Mouse (Mus musculus): ENCODE results near the gene Cers2. TPM values are rescaled to one million over a fixed set of nuclear protein-coding genes. Genes with fewer than 3 reads are reported as not detected.

Gene Cers2
- polyA plus RNA-seq, 1 experiment from 2014 or later = 97.1 TPM

DNA sequence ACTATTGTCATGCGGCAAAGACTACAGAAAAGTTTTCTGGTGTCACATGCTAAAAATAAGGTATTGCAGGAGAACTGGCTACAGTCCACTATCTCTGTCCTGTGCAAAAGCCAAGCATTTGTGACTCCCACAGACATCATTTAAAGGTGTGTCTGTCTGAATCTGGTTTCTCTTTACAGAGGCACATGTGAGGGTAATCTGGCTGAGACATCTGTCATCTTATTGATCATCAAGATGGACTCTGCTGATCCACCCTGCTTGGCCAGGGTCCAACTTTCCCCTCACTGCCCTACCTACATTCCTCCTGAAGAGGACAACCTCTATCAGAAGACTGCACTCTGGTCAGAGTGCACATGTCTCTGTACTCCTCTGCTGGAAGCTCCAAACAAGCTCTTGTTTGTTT lies 37.4 kb upstream of the Cers2 start:
- no peak overlapping the region for H3K9ac ChIP-seq (ENCODE audit: low read length)
- WGBS = 84% methylated on average over 1 of the region's 1 CpGs

DNA sequence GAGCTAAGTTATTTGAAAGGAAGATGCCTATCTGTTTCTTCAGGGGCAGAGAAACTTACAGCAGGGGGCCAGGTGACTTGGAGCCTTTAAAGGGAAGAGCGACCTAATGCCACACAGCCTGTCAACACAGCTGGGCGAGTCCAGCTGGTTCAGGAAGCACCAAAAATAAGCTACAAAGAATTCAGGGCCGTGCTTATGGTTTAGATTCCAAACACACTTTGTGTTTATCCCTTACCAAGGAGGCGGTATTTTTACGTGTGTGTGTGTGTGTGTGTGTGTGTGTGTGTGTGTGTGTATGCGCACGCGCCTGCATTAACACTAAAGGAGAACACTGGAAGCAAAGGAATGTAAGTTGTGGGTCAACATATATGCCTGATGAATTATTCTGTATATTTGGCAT lies 33.8 kb upstream of the Cers2 start:
- ATAC-seq (ENCODE audit: low FRiP score) (no peak), DNase-seq (ENCODE audit: low spot score, missing footprints) (peak; percentile 89)
- no peaks in the 10 kb centered on the region for H3K27me3 ChIP-seq (ENCODE audit: control insufficient read depth, insufficient read depth, low read length)
- peak overlapping the region; percentile 78 for H3K4me2 ChIP-seq
- H3K4me3 ChIP-seq (ENCODE audit: low read depth, low read length) = peak overlapping the region; percentile 64
- peak overlapping the region; percentile 87 for H3K9ac ChIP-seq (ENCODE audit: low read length)
- H3K9me3 ChIP-seq (ENCODE audit: control insufficient read depth, low read length) = no peaks in the 10 kb centered on the region
- peaks cover 9% of the 10 kb centered on the region for H3K4me1 ChIP-seq (ENCODE audit: control insufficient read depth, insufficient read depth, low read length)
- H3K27ac ChIP-seq (ENCODE audit: low read depth, low read length) = no peak overlapping the region
- 34% methylated on average over 8 of the region's 8 CpGs for WGBS
- H3K36me3 ChIP-seq (ENCODE audit: control insufficient read depth, insufficient read depth, low read length) = no peaks in the 10 kb centered on the region

More for the DNA sequence above, 37.4 kb upstream of the Cers2 start:
- Histone ChIP-seq H3K27me3 (ENCODE audit: control insufficient read depth, insufficient read depth, low read length) (no peaks in the 10 kb centered on the region), H3K36me3 (ENCODE audit: control insufficient read depth, insufficient read depth, low read length) (no peaks in the 10 kb centered on the region), H3K27ac (ENCODE audit: low read depth, low read length) (no peak overlapping the region), H3K4me3 (ENCODE audit: low read depth, low read length) (no peak overlapping the region), H3K9me3 (ENCODE audit: control insufficient read depth, low read length) (no peaks in the 10 kb centered on the region), H3K4me1 (ENCODE audit: control insufficient read depth, insufficient read depth, low read length) (no peaks in the 10 kb centered on the region), H3K4me2 (no peak overlapping the region)
- no peak for DNase-seq (ENCODE audit: low spot score, missing footprints)
- ATAC-seq (ENCODE audit: low FRiP score) = no peak

DNA sequence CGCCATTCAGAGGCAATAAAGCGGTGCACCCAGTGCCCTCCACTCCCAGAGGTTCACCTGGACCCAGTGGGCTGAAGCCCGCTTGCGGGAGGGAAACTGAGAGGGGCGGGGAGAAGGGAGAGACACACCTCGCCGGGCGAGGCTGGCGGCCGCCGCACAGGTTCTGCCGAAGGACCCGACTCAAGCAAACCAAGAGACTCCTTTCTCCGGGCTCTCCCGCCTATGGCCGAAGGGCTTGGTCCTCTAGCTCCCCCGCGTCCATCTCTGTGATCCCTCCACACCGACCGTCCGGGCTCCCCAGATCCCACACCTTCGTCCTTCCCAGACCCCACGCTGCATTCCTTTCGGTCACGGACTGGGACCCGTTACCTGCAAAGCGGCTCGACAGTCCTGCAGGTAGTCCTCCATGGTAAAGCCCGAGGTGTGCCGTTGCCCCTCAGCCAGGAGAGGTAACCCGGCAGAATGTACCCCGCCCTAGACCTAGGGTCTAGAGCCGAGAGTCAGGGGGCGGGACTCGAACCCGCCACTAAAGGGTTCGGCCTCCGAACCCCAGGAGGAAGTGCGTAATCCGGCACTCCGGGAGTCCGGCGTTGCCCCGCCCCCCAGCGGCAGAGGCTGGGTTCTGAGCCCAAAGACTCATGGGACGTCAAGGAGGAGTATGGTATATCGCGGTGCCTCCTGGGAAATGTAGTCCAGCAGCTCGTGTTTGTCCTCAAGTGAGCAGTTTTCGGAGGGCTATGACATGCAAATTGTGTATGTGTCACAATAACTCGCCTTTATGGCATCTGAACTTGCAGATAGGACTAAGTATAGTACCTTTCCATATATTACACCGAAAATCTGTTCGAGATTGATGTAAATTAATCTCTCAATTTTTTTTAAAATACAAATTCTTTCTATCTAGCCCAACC lies 33.1 kb upstream of the Cers2 start, which contains the start of the genes Mindy1 and Prune1:
Gene Mindy1 (plus strand): TSS at position 130 of the 911 bp plus-strand sequence.
Gene Prune1 (minus strand): TSS at position 861 of the 911 bp plus-strand sequence.
- DNase-seq (ENCODE audit: low spot score, missing footprints) (peak; percentile 99), ATAC-seq (ENCODE audit: low FRiP score) (peak; percentile 90)
- Histone ChIP-seq H3K4me3 (ENCODE audit: low read depth, low read length) (peak within 1 kb of the TSS; percentile 64), H3K36me3 (ENCODE audit: control insufficient read depth, insufficient read depth, low read length) (no peaks in the 10 kb centered on the region), H3K27ac (ENCODE audit: low read depth, low read length) (peak within 1 kb of the TSS; percentile 93), H3K4me1 (ENCODE audit: control insufficient read depth, insufficient read depth, low read length) (peaks cover 9% of the 10 kb centered on the region), H3K27me3 (ENCODE audit: control insufficient read depth, insufficient read depth, low read length) (no peaks in the 10 kb centered on the region), H3K4me2 (peak within 1 kb of the TSS; percentile 78), H3K9ac (ENCODE audit: low read length) (peak within 1 kb of the TSS; percentile 92), H3K9me3 (ENCODE audit: control insufficient read depth, low read length) (no peaks in the 10 kb centered on the region)
- 1% methylated on average over 53 of the region's 53 CpGs for WGBS

GRCm38 (mm10) chr3:95282381-95282864 lies 32.2 kb upstream of the Cers2 start:
- Histone ChIP-seq H3K9me3 (ENCODE audit: control insufficient read depth, low read length) (no peaks in the 10 kb centered on the region), H3K36me3 (ENCODE audit: control insufficient read depth, insufficient read depth, low read length) (no peaks in the 10 kb centered on the region), H3K4me3 (ENCODE audit: low read depth, low read length) (peak overlapping the region; percentile 61), H3K27ac (ENCODE audit: low read depth, low read length) (peak overlapping the region; percentile 93), H3K4me1 (ENCODE audit: control insufficient read depth, insufficient read depth, low read length) (peaks cover 9% of the 10 kb centered on the region), H3K9ac (ENCODE audit: low read length) (peak overlapping the region; percentile 92), H3K27me3 (ENCODE audit: control insufficient read depth, insufficient read depth, low read length) (no peaks in the 10 kb centered on the region), H3K4me2 (peak overlapping the region; percentile 78)
- DNase-seq (ENCODE audit: low spot score, missing footprints) (no peak), ATAC-seq (ENCODE audit: low FRiP score) (no peak)
- WGBS = under 1% methylated on average over 11 of the region's 11 CpGs

DNA sequence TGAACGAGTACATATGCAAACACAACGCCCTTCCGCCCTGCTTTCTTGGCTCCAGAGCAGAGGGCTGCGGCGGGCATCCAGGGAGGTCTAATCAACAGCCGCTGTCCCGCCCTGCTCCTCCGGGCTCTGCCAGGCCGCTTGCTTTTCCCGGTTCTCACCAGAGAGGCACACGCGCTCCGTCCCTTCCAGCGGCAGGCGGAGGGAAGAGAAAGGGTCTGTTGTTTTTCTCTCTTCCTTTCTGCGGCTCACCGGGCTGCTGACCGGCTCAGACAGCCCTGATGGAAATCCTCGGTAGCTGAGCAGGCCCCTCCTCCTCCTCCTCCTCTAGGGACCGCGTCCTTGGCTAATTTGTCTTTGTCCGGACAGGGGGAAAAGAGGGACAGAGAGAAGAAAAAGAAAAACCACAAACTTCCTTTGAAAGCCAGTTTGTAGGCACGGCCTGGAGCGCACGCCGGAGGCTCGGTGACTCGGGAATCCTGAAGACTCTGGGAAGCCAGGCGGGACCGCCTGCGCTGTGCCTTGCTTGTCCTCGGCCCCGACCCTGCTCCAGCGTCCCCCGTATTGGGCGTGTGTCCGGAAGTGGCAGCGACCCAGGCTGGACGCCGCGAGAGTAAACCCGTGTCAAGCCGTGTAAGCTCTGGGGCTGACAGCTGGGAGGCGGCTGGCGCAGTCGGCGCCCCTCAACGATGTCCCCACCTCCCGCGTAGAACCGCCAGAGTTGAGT lies 31.6 kb upstream of the Cers2 start:
- Histone ChIP-seq H3K36me3 (ENCODE audit: control insufficient read depth, insufficient read depth, low read length) (no peaks in the 10 kb centered on the region), H3K9me3 (ENCODE audit: control insufficient read depth, low read length) (no peaks in the 10 kb centered on the region), H3K4me2 (peak overlapping the region; percentile 78), H3K27ac (ENCODE audit: low read depth, low read length) (peak overlapping the region; percentile 93), H3K4me1 (ENCODE audit: control insufficient read depth, insufficient read depth, low read length) (peaks cover 9% of the 10 kb centered on the region), H3K27me3 (ENCODE audit: control insufficient read depth, insufficient read depth, low read length) (no peaks in the 10 kb centered on the region), H3K9ac (ENCODE audit: low read length) (peak overlapping the region; percentile 92), H3K4me3 (ENCODE audit: low read depth, low read length) (peak overlapping the region; percentile 61)
- ATAC-seq (ENCODE audit: low FRiP score) (peak; percentile 74), DNase-seq (ENCODE audit: low spot score, missing footprints) (peak; percentile 97)
- WGBS = under 1% methylated on average over 49 of the region's 51 CpGs

DNA sequence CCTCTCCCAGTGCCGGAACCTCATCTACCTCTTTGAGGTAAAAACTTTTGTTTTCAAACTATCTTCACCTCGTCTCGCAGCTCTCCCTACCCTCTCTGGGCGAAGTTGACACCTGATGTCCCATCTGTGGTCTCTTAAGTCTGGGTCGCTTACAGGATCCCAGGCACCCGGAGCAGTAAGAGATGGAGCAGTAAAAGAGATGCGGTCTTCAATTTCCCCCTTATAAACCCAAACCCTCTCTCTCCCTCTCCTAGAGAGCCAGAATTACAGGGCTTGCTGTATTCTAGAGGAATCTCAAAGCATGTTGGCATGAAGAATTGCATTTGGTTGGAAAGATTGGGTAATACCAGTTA lies 31.0 kb upstream of the Cers2 start:
- peak overlapping the region; percentile 92 for H3K9ac ChIP-seq (ENCODE audit: low read length)
- peak overlapping the region; percentile 93 for H3K27ac ChIP-seq (ENCODE audit: low read depth, low read length)
- no peaks in the 10 kb centered on the region for H3K27me3 ChIP-seq (ENCODE audit: control insufficient read depth, insufficient read depth, low read length)
- WGBS = 2% methylated on average over 7 of the region's 7 CpGs
- H3K4me2 ChIP-seq = peak overlapping the region; percentile 78
- no peaks in the 10 kb centered on the region for H3K36me3 ChIP-seq (ENCODE audit: control insufficient read depth, insufficient read depth, low read length)
- ATAC-seq (ENCODE audit: low FRiP score) (no peak), DNase-seq (ENCODE audit: low spot score, missing footprints) (no peak)
- H3K4me3 ChIP-seq (ENCODE audit: low read depth, low read length) = peak overlapping the region; percentile 61
- no peaks in the 10 kb centered on the region for H3K9me3 ChIP-seq (ENCODE audit: control insufficient read depth, low read length)
- H3K4me1 ChIP-seq (ENCODE audit: control insufficient read depth, insufficient read depth, low read length) = peaks cover 9% of the 10 kb centered on the region

DNA sequence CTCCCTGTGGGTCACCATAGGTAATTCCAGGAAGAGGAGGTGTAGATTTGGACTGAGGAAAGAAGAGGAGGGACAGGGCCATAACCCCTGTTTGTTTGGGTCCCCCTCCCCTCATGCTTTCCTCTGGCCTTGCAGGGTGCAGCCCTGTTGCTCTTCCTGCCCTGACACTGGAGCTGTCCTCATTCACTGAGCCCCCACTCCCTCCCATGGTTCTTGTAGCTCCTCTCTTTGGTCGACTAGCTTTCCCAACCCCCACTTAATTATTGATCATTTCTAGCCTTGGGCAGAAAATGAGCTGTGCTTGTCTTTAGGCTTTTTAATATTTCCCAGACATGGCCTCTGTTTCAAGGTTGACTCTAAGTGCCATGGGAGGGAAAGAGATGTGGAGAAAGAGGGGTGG lies 30.5 kb upstream of the Cers2 start:
- WGBS = 46% methylated on average over 1 of the region's 1 CpGs
- Histone ChIP-seq H3K4me2 (peak overlapping the region; percentile 78), H3K4me1 (ENCODE audit: control insufficient read depth, insufficient read depth, low read length) (peaks cover 9% of the 10 kb centered on the region), H3K36me3 (ENCODE audit: control insufficient read depth, insufficient read depth, low read length) (no peaks in the 10 kb centered on the region), H3K9ac (ENCODE audit: low read length) (peak overlapping the region; percentile 92), H3K9me3 (ENCODE audit: control insufficient read depth, low read length) (no peaks in the 10 kb centered on the region), H3K4me3 (ENCODE audit: low read depth, low read length) (peak overlapping the region; percentile 61; the same call in 1 of the 2 replicates), H3K27me3 (ENCODE audit: control insufficient read depth, insufficient read depth, low read length) (no peaks in the 10 kb centered on the region), H3K27ac (ENCODE audit: low read depth, low read length) (no peak overlapping the region)
- DNase-seq (ENCODE audit: low spot score, missing footprints) = peak; percentile 78
- no peak for ATAC-seq (ENCODE audit: low FRiP score)

- H3K4me2 ChIP-seq = peak overlapping the region; percentile 78; the same call in 1 of the 2 replicates
- H3K4me3 ChIP-seq (ENCODE audit: low read depth, low read length) = no peak overlapping the region
- no peaks in the 10 kb centered on the region for H3K27me3 ChIP-seq (ENCODE audit: control insufficient read depth, insufficient read depth, low read length)
- peak; percentile 73 for DNase-seq (ENCODE audit: low spot score, missing footprints)
- H3K9ac ChIP-seq (ENCODE audit: low read length) = no peak overlapping the region
- no peaks in the 10 kb centered on the region for H3K9me3 ChIP-seq (ENCODE audit: control insufficient read depth, low read length)
- no peaks in the 10 kb centered on the region for H3K36me3 ChIP-seq (ENCODE audit: control insufficient read depth, insufficient read depth, low read length)
- no peak overlapping the region for H3K27ac ChIP-seq (ENCODE audit: low read depth, low read length)
- no peak for ATAC-seq (ENCODE audit: low FRiP score)
- 89% methylated on average over 12 of the region's 12 CpGs for WGBS
- peaks cover 9% of the 10 kb centered on the region for H3K4me1 ChIP-seq (ENCODE audit: control insufficient read depth, insufficient read depth, low read length)
Measured at GRCm38 (mm10) chr3:95284501-95285281, 29.9 kb upstream of the Cers2 start.

Data from midbrain, embryonic 11.5 days (tissue).